Mouse (Mus musculus) midbrain, embryonic 15.5 days (tissue): ENCODE measurements around the gene Klf13. TPM values are rescaled to one million over a fixed set of nuclear protein-coding genes. Genes with fewer than 3 reads are reported as not detected.

Source experiments
- ATAC-seq: fragments of 200-750 bp; cut with Nextera tagmentation; replicated peaks from 2 replicates; pipeline ENCODE4 v1.8.0; 2017; ENCODE audit warnings: moderate TSS enrichment
- H3K27ac ChIP-seq: fragments of 300-500 bp; sonication (generic); 2 replicates; pipeline ENCODE4 v1.5.1; 2015; ENCODE audit warnings: mild to moderate bottlenecking, inconsistent platforms
- H3K27me3 ChIP-seq: fragments of 300-500 bp; sonication (generic); replicated peaks from 2 replicates; pipeline ENCODE4 v1.6.1; 2015; ENCODE audit warnings: inconsistent platforms
- H3K36me3 ChIP-seq: fragments of 300-500 bp; sonication (generic); replicated peaks from 2 replicates; pipeline ENCODE4 v1.6.1; 2015; ENCODE audit warnings: inconsistent platforms
- H3K4me1 ChIP-seq: fragments of 300-500 bp; sonication (generic); 2 replicates; pipeline ENCODE4 v1.6.1; 2015; ENCODE audit warnings: inconsistent platforms
- H3K4me2 ChIP-seq: fragments of 300-500 bp; sonication (generic); 2 replicates; pipeline ENCODE4 v1.6.1; 2015; ENCODE audit warnings: inconsistent platforms, mild to moderate bottlenecking, moderate library complexity
- H3K4me3 ChIP-seq: fragments of 300-500 bp; sonication (generic); 2 replicates; pipeline ENCODE4 v1.5.1; 2015; ENCODE audit warnings: mild to moderate bottlenecking, inconsistent platforms
- H3K9ac ChIP-seq: fragments of 300-500 bp; sonication (generic); 2 replicates; pipeline ENCODE4 v1.6.1; 2015; ENCODE audit warnings: mild to moderate bottlenecking, inconsistent platforms
- H3K9me3 ChIP-seq: fragments of 300-500 bp; sonication (generic); 2 replicates; pipeline ENCODE4 v1.6.1; 2016; ENCODE audit warnings: inconsistent platforms
- WGBS: fragments of 180-500 bp; shearing (Covaris S2); methylation state at CpG from one replicate; pipeline ENCODE4 v1.1.7; 2015; ENCODE audit warnings: mixed read lengths; 5-methylcytosine and 5-hydroxymethylcytosine counted together
- polyA plus RNA-seq: library from polyadenylated mRNA; unstranded; fragments of >200 nt; fragmentation: Nextera tagmentation; extraction: Ambion mirVana; gene quantifications from 2 replicates; pipeline ENCODE4 v1.2.1, GENCODE M21; 2015

The Klf13 gene
- polyA plus RNA-seq, 1 experiment from 2014 or later, result 21.7 TPM

GRCm38 (mm10) chr7:63918771-63919768, 19.6 kb downstream of the Klf13 start:
- Histone ChIP-seq H3K36me3 (no peaks in the 10 kb centered on the region), H3K4me1 (peaks cover 23% of the 10 kb centered on the region; the same call in 1 of the 2 replicates), H3K4me2 (no peak overlapping the region), H3K9me3 (no peaks in the 10 kb centered on the region), H3K27me3 (no peaks in the 10 kb centered on the region), H3K9ac (no peak overlapping the region), H3K27ac (no peak overlapping the region), H3K4me3 (no peak overlapping the region)
- WGBS, result 89% methylated on average over 12 of the region's 12 CpGs
- ATAC-seq, result no peak

GRCm38 (mm10) chr7:63917693-63918092, 21.0 kb downstream of the Klf13 start:
- Histone ChIP-seq H3K4me2 (no peak overlapping the region), H3K9me3 (no peaks in the 10 kb centered on the region), H3K27me3 (no peaks in the 10 kb centered on the region), H3K36me3 (no peaks in the 10 kb centered on the region), H3K9ac (no peak overlapping the region), H3K4me1 (peaks cover 33% of the 10 kb centered on the region), H3K4me3 (no peak overlapping the region), H3K27ac (no peak overlapping the region)
- no peak for ATAC-seq
- WGBS, result 54% methylated on average over 6 of the region's 6 CpGs

GRCm38 (mm10) chr7:63916268-63916907, 22.3 kb downstream of the Klf13 start, which contains the start of gene E030018B13Rik:
TSS of gene E030018B13Rik (plus strand) at chr7:63916857.
- Histone ChIP-seq H3K27me3 (no peaks in the 10 kb centered on the region), H3K4me3 (no peak within 1 kb of the TSS), H3K9me3 (no peaks in the 10 kb centered on the region), H3K9ac (no peak within 1 kb of the TSS), H3K27ac (no peak within 1 kb of the TSS), H3K4me2 (no peak within 1 kb of the TSS), H3K36me3 (no peaks in the 10 kb centered on the region), H3K4me1 (peaks cover 39% of the 10 kb centered on the region)
- 95% methylated on average over 6 of the region's 6 CpGs for WGBS
- no peak for ATAC-seq

- Histone ChIP-seq H3K4me2 (no peak overlapping the region), H3K4me1 (peaks cover 42% of the 10 kb centered on the region)
Observed at GRCm38 (mm10) chr7:63914891-63915290, 23.8 kb downstream of the Klf13 start.

GRCm38 (mm10) chr7:63913724-63914692, 24.7 kb downstream of the Klf13 start:
- H3K4me2 ChIP-seq, result no peak overlapping the region
- no peak overlapping the region for H3K4me3 ChIP-seq
- 52% methylated on average over 10 of the region's 10 CpGs for WGBS
- peaks cover 45% of the 10 kb centered on the region for H3K4me1 ChIP-seq
- no peak overlapping the region for H3K27ac ChIP-seq
- H3K9me3 ChIP-seq, result no peaks in the 10 kb centered on the region
- no peaks in the 10 kb centered on the region for H3K36me3 ChIP-seq
- H3K27me3 ChIP-seq, result no peaks in the 10 kb centered on the region
- no peak for ATAC-seq
- H3K9ac ChIP-seq, result no peak overlapping the region

More at GRCm38 (mm10) chr7:63914891-63915290, 23.8 kb downstream of the Klf13 start:
- Histone ChIP-seq H3K27ac (no peak overlapping the region), H3K36me3 (no peaks in the 10 kb centered on the region), H3K4me3 (no peak overlapping the region), H3K9ac (no peak overlapping the region), H3K27me3 (no peaks in the 10 kb centered on the region), H3K9me3 (no peaks in the 10 kb centered on the region)
- 98% methylated on average over 2 of the region's 2 CpGs for WGBS
- no peak for ATAC-seq

- Histone ChIP-seq H3K27me3 (no peaks in the 10 kb centered on the region), H3K36me3 (no peaks in the 10 kb centered on the region), H3K4me1 (peaks cover 48% of the 10 kb centered on the region), H3K9ac (no peak overlapping the region), H3K4me3 (no peak overlapping the region), H3K9me3 (no peaks in the 10 kb centered on the region), H3K4me2 (no peak overlapping the region), H3K27ac (0 out of 2 replicates have a peak overlapping the region, but pooled peaks have one; percentile 28)
- WGBS, result 23% methylated on average over 12 of the region's 12 CpGs
- no peak for ATAC-seq
Observed at GRCm38 (mm10) chr7:63912924-63913723, 25.6 kb downstream of the Klf13 start.

GRCm38 (mm10) chr7:63912234-63912810, 26.4 kb downstream of the Klf13 start:
- Histone ChIP-seq H3K9me3 (no peaks in the 10 kb centered on the region), H3K4me2 (no peak overlapping the region), H3K27me3 (no peaks in the 10 kb centered on the region), H3K4me3 (no peak overlapping the region), H3K9ac (no peak overlapping the region), H3K27ac (peak overlapping the region; percentile 28), H3K36me3 (no peaks in the 10 kb centered on the region), H3K4me1 (peaks cover 50% of the 10 kb centered on the region)
- 24% methylated on average over 7 of the region's 7 CpGs for WGBS
- peak; percentile 24; the same call in 1 of the 2 replicates for ATAC-seq

- peaks cover 50% of the 10 kb centered on the region for H3K4me1 ChIP-seq
Observed at GRCm38 (mm10) chr7:63911383-63912233, 27.1 kb downstream of the Klf13 start.

GRCm38 (mm10) chr7:63910912-63911311, 27.8 kb downstream of the Klf13 start:
- H3K4me3 ChIP-seq, result no peak overlapping the region
- 34% methylated on average over 4 of the region's 4 CpGs for WGBS
- no peak overlapping the region for H3K4me2 ChIP-seq
- no peaks in the 10 kb centered on the region for H3K27me3 ChIP-seq
- no peak overlapping the region for H3K9ac ChIP-seq
- no peak for ATAC-seq
- H3K4me1 ChIP-seq, result peaks cover 50% of the 10 kb centered on the region
- H3K36me3 ChIP-seq, result no peaks in the 10 kb centered on the region
- 0 out of 2 replicates have a peak overlapping the region, but pooled peaks have one; percentile 6 for H3K27ac ChIP-seq
- H3K9me3 ChIP-seq, result no peaks in the 10 kb centered on the region

More at GRCm38 (mm10) chr7:63911383-63912233, 27.1 kb downstream of the Klf13 start:
- H3K9me3 ChIP-seq, result no peaks in the 10 kb centered on the region
- H3K9ac ChIP-seq, result no peak overlapping the region
- 52% methylated on average over 8 of the region's 8 CpGs for WGBS
- H3K4me2 ChIP-seq, result no peak overlapping the region
- H3K36me3 ChIP-seq, result no peaks in the 10 kb centered on the region
- ATAC-seq, result peak; percentile 22; the same call in 1 of the 2 replicates
- H3K27me3 ChIP-seq, result no peaks in the 10 kb centered on the region
- peak overlapping the region; percentile 28 for H3K27ac ChIP-seq
- no peak overlapping the region for H3K4me3 ChIP-seq

- peaks cover 50% of the 10 kb centered on the region for H3K4me1 ChIP-seq
- no peak overlapping the region for H3K4me2 ChIP-seq
- H3K27me3 ChIP-seq, result no peaks in the 10 kb centered on the region
- H3K9ac ChIP-seq, result no peak overlapping the region
- 79% methylated on average over 5 of the region's 5 CpGs for WGBS
- H3K9me3 ChIP-seq, result no peaks in the 10 kb centered on the region
- H3K4me3 ChIP-seq, result no peak overlapping the region
- no peak overlapping the region for H3K27ac ChIP-seq
- no peak for ATAC-seq
- H3K36me3 ChIP-seq, result no peaks in the 10 kb centered on the region
Observed at GRCm38 (mm10) chr7:63910225-63910624, 28.5 kb downstream of the Klf13 start.
